Mouse (Mus musculus): ENCODE results near the gene Olfr1121. TPM values are rescaled to one million over a fixed set of nuclear protein-coding genes. Genes with fewer than 3 reads are reported as not detected.
"Not testable (repeated sequence)": the region's sequence is repeated elsewhere in the genome, so short reads cannot be mapped to it uniquely, and the experiment has no call there.

Olfr1121 gene
- not detected in 2 replicates for polyA plus RNA-seq (2012; rRNA removed)

DNA sequence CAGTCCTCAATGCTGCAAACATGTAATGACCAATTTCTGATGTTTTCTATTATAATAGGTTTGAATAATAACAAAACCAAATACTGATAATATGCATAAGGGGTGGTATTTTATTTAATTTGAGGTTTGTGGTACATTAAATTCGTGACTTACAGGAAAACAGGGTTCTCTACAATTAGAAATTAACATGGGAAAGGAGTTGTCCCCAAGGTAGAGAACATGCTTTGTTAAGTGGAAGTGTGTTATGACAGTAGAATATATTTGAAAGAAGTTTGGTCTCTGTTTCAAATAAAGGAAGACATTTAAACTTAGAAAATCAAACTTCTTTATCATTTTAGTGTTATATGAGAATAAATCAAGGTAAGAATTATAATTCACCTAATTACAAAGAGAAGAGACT lies at the start of gene Olfr1121:
Gene Olfr1121, plus strand, starts transcription at position 301 of the 400 bp plus-strand sequence.
- 34% methylated on average over 1 of the region's 1 CpGs for WGBS
- no peak for TF ChIP-seq POLR2A (IDR thresholded peaks at IDR 0.05; ENCODE audit: control insufficient read depth, extremely low read depth, insufficient read depth, low read length, poor library complexity)
- TF ChIP-seq CTCF (IDR thresholded peaks at IDR 0.05; ENCODE audit: borderline replicate concordance, control insufficient read depth, extremely low read depth, insufficient read depth, low read length, poor library complexity), result no peak
- no peak within 1 kb of the TSS for H3K4me3 ChIP-seq (ENCODE audit: control insufficient read depth, insufficient read depth, low read length)
- H3K36me3 ChIP-seq (ENCODE audit: control insufficient read depth, insufficient read depth, low read length), result no peaks in the 10 kb centered on the region
- no peaks in the 10 kb centered on the region for H3K4me1 ChIP-seq (replicated peaks; ENCODE audit: control insufficient read depth, insufficient read depth, low read length)
- H3K27me3 ChIP-seq (ENCODE audit: control insufficient read depth, insufficient read depth, low read length), result no peaks in the 10 kb centered on the region
- no peak for DNase-seq
- no peak within 1 kb of the TSS for H3K27ac ChIP-seq (ENCODE audit: control insufficient read depth, insufficient read depth, low read length)

DNA sequence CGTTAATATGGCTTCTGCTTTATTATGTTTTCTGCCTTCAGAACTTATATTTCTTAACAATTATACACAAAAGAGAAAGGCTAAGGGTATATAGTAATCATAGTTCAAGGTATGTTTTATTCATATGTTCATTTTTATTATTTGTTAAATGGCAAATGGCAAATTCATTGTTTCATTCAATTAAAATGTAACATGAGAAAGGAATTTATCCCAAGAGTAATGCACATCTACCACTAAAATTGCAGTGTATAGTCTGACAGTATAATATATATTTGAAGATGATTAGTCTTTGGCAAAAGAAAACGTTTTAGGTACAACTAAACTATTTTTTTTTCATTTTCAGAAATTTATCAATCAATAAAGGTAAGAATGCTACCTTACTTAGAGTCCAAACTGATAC lies 15.2 kb upstream of the Olfr1121 start, which contains the start of gene Olfr1120:
Gene Olfr1120, plus strand, starts transcription at position 301 of the 400 bp plus-strand sequence.
- Histone ChIP-seq H3K4me3 (ENCODE audit: control insufficient read depth, insufficient read depth, low read length) (no peak within 1 kb of the TSS), H3K27ac (ENCODE audit: control insufficient read depth, insufficient read depth, low read length) (no peak within 1 kb of the TSS), H3K4me1 (replicated peaks; ENCODE audit: control insufficient read depth, insufficient read depth, low read length) (no peaks in the 10 kb centered on the region), H3K27me3 (ENCODE audit: control insufficient read depth, insufficient read depth, low read length) (no peaks in the 10 kb centered on the region), H3K36me3 (ENCODE audit: control insufficient read depth, insufficient read depth, low read length) (no peaks in the 10 kb centered on the region)
- 62% methylated on average over 2 of the region's 2 CpGs for WGBS
- TF ChIP-seq CTCF (IDR thresholded peaks at IDR 0.05; ENCODE audit: borderline replicate concordance, control insufficient read depth, extremely low read depth, insufficient read depth, low read length, poor library complexity) (no peak), POLR2A (IDR thresholded peaks at IDR 0.05; ENCODE audit: control insufficient read depth, extremely low read depth, insufficient read depth, low read length, poor library complexity) (no peak)
- no peak for DNase-seq

DNA sequence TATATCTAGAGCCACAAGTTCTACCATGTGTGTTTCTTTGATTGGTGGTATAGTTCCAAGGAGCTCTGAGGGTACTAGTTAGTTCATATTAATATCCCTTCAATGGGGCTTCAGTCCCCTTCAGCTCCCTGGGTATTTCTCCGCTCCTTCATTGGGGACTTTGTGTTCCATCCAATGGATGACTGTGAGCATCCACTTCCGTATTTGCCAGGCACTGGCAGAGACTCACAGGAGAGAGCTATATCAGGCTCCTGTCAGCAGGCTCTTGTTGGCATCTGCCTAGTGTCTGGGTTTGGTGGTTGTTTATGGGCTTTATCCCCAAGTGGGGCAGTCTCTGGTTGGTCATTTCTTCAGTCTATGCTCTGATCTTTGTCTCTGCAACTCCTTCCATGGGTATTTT lies 9.6 kb upstream of the Olfr1121 start:
- not testable (repeated sequence) for H3K27ac ChIP-seq (ENCODE audit: control insufficient read depth, insufficient read depth, low read length); H3K36me3 ChIP-seq (ENCODE audit: control insufficient read depth, insufficient read depth, low read length); H3K4me1 ChIP-seq (replicated peaks; ENCODE audit: control insufficient read depth, insufficient read depth, low read length); DNase-seq; H3K27me3 ChIP-seq (ENCODE audit: control insufficient read depth, insufficient read depth, low read length); H3K4me3 ChIP-seq (ENCODE audit: control insufficient read depth, insufficient read depth, low read length)
- WGBS, result 92% methylated on average over 2 of the region's 2 CpGs

DNA sequence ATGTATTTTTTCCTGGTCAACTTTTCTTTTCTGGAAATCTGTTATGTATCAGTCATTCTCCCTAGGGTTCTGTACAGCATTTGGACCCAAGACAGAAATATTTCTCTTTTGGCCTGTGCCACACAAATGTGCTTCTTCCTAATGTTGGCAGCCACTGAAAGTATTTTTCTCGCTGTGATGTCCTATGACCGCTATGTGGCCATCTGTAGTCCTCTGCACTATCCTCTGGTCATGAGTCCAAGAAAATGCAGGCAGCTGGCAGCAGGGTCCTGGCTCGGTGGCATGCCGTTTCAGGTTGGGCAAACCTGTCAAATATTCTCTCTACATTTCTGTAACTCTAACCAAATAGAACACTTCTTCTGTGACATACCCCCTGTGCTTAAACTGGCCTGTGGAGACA lies 2.0 kb downstream of the Olfr1121 start:
- Histone ChIP-seq H3K27ac (ENCODE audit: control insufficient read depth, insufficient read depth, low read length) (no peak overlapping the region), H3K36me3 (ENCODE audit: control insufficient read depth, insufficient read depth, low read length) (no peaks in the 10 kb centered on the region), H3K27me3 (ENCODE audit: control insufficient read depth, insufficient read depth, low read length) (no peaks in the 10 kb centered on the region), H3K4me3 (ENCODE audit: control insufficient read depth, insufficient read depth, low read length) (no peak overlapping the region), H3K4me1 (replicated peaks; ENCODE audit: control insufficient read depth, insufficient read depth, low read length) (no peaks in the 10 kb centered on the region)
- 92% methylated on average over 4 of the region's 4 CpGs for whole genome bisulfite sequencing
- TF ChIP-seq POLR2A (IDR thresholded peaks at IDR 0.05; ENCODE audit: control insufficient read depth, extremely low read depth, insufficient read depth, low read length, poor library complexity) (no peak), CTCF (IDR thresholded peaks at IDR 0.05; ENCODE audit: borderline replicate concordance, control insufficient read depth, extremely low read depth, insufficient read depth, low read length, poor library complexity) (no peak)
- no peak for DNase-seq

DNA sequence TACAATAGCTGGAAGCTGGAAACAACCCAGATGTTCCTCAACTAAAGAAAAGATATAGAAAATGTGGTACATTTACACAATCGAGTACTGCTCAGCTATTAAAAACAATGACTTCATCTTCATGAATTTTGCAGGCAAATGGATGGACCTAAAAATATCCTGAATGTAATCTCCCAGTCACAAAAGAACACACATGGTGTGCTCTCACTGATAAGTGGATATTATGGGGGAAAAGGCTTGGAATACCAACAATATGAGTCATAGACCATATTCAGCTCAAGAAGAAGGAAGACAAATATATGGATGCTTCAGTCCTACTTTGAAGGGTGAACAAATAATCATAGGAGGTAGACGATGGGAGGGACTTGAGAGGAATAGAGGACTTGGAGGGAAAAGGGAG lies 14.2 kb downstream of the Olfr1121 start:
- TF ChIP-seq POLR2A (IDR thresholded peaks at IDR 0.05; ENCODE audit: control insufficient read depth, extremely low read depth, insufficient read depth, low read length, poor library complexity) (no peak), CTCF (IDR thresholded peaks at IDR 0.05; ENCODE audit: borderline replicate concordance, control insufficient read depth, extremely low read depth, insufficient read depth, low read length, poor library complexity) (no peak)
- no peaks in the 10 kb centered on the region for H3K27me3 ChIP-seq (ENCODE audit: control insufficient read depth, insufficient read depth, low read length)
- H3K27ac ChIP-seq (ENCODE audit: control insufficient read depth, insufficient read depth, low read length), result no peak overlapping the region
- H3K4me3 ChIP-seq (ENCODE audit: control insufficient read depth, insufficient read depth, low read length), result no peak overlapping the region
- no peak for DNase-seq
- no peaks in the 10 kb centered on the region for H3K36me3 ChIP-seq (ENCODE audit: control insufficient read depth, insufficient read depth, low read length)
- 77% methylated on average over 2 of the region's 2 CpGs for WGBS
- no peaks in the 10 kb centered on the region for H3K4me1 ChIP-seq (replicated peaks; ENCODE audit: control insufficient read depth, insufficient read depth, low read length)

DNA sequence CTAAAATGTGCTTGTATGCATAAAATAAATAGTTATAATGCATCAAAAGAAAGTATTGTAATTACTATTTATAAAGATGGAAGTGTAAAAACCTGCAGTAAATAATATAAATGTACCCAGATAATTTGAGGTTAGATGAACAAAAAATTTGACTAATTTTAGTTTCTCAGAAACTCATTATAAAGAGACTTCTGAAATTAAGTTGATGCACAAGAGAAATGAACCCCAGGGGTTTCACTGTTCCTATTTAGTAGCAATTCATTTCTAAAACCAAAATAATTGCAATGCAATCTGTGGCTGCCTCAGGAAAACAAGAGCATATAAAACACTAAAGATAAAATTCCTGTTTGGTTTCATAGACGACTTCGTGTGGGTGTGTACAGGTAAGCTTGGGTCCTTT lies 15.9 kb downstream of the Olfr1121 start, which contains the start of gene Olfr1122:
Gene Olfr1122, plus strand, starts transcription at position 301 of the 400 bp plus-strand sequence.
- DNase-seq, result no peak
- 89% methylated on average over 2 of the region's 2 CpGs for WGBS
- H3K4me3 ChIP-seq (ENCODE audit: control insufficient read depth, insufficient read depth, low read length), result no peak within 1 kb of the TSS
- no peaks in the 10 kb centered on the region for H3K36me3 ChIP-seq (ENCODE audit: control insufficient read depth, insufficient read depth, low read length)
- no peaks in the 10 kb centered on the region for H3K4me1 ChIP-seq (replicated peaks; ENCODE audit: control insufficient read depth, insufficient read depth, low read length)
- no peaks in the 10 kb centered on the region for H3K27me3 ChIP-seq (ENCODE audit: control insufficient read depth, insufficient read depth, low read length)
- no peak within 1 kb of the TSS for H3K27ac ChIP-seq (ENCODE audit: control insufficient read depth, insufficient read depth, low read length)
- TF ChIP-seq CTCF (IDR thresholded peaks at IDR 0.05; ENCODE audit: borderline replicate concordance, control insufficient read depth, extremely low read depth, insufficient read depth, low read length, poor library complexity) (no peak), POLR2A (IDR thresholded peaks at IDR 0.05; ENCODE audit: control insufficient read depth, extremely low read depth, insufficient read depth, low read length, poor library complexity) (no peak)

DNA sequence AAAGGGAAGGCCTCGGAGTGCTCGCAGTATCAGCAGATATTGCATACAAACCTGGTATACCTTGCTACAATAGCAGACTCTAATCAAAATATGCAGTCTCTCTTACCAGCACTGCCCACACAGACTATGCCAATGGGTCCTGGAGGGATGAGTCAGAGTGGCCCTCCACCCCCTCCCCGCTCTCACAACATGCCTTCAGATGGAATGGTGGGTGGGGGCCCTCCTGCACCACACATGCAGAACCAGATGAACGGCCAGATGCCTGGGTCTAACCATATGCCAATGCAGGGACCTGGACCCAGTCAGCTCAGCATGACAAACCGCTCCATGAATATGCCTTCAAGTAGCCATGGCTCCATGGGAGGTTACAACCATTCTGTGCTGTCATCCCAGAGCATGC lies 23.9 kb downstream of the Olfr1121 start:
- not testable (repeated sequence) for H3K4me3 ChIP-seq (ENCODE audit: control insufficient read depth, insufficient read depth, low read length); DNase-seq; H3K4me1 ChIP-seq (replicated peaks; ENCODE audit: control insufficient read depth, insufficient read depth, low read length); H3K27me3 ChIP-seq (ENCODE audit: control insufficient read depth, insufficient read depth, low read length); H3K36me3 ChIP-seq (ENCODE audit: control insufficient read depth, insufficient read depth, low read length); H3K27ac ChIP-seq (ENCODE audit: control insufficient read depth, insufficient read depth, low read length)
- WGBS, result 91% methylated on average over 5 of the region's 5 CpGs

DNA sequence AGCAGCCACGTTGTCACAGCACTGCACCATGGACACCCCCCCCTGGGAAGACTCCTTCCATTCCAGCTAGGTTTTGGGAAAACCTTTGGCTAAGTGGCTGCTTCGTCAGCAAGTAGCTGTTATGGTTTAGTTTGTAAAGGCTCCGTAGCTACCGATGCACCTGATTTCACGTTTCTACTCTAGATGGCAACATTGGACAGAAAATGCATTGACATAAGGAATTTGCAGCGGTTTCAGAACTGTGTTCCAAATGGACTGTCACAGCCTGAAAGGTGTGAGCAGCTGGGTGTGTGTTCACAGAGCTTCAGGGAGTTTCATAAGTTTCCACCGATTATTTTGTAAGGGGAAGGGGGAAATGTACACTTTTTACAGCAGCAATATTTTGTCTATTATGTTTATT lies 25.0 kb downstream of the Olfr1121 start:
- H3K4me1 ChIP-seq (replicated peaks; ENCODE audit: control insufficient read depth, insufficient read depth, low read length); H3K4me3 ChIP-seq (ENCODE audit: control insufficient read depth, insufficient read depth, low read length); H3K36me3 ChIP-seq (ENCODE audit: control insufficient read depth, insufficient read depth, low read length); H3K27ac ChIP-seq (ENCODE audit: control insufficient read depth, insufficient read depth, low read length); DNase-seq; H3K27me3 ChIP-seq (ENCODE audit: control insufficient read depth, insufficient read depth, low read length): not testable (repeated sequence)
- WGBS, result 89% methylated on average over 7 of the region's 7 CpGs

All from thymus, adult 2 months (tissue).